ENCODE assay signal across 18 mouse cellular contexts in the genomic region with DNA sequence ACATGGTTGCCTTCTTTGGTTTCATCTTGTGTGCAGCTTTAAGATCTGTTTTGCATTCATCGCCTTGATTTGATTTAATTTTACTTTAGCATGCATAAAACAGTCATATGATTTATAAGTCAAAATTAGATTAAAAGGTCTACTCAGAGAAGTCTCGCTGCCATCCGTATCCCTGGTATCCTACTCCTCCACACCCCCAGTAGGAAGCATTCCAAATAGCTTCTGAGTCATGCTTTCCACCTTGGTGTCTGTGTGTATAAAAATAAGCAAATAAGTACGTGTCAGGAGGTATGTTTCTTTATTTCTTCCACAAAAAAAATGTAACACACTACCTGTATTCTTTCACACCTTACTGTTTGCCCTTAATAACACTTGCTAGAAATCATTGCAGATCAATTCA.
"Had no signal": no experiment of that assay in that cellular context is flagged by ENCODE, and none has a peak within 500 bp of the region (broad histone marks: within the 10 kb centered on the region; RNA-seq: fewer than 3 reads in every experiment).

No protein-coding gene starts in this region.

- H3K27me3 ChIP-seq: midbrain, embryonic 12.5 days; neural tube, embryonic 13.5 days; neural tube, embryonic 15.5 days had no signal

- DNase-seq: lung, adult 18-20 months; lung, embryonic 14.5 days; lung, postnatal 10 days; lung, postnatal 4 days; midbrain, embryonic 14.5 days; retina, postnatal 1 day; right cerebral cortex, adult 18-20 months; right cerebral cortex, postnatal 25 days; right cerebral cortex, postnatal 4 days; spleen, adult 18-20 months; thymus, adult 2 months; thymus, postnatal 25 days; thymus, postnatal 4 days had no signal

- H3K4me3 ChIP-seq: midbrain, embryonic 10.5 days; midbrain, embryonic 12.5 days; myocyte; neural tube, embryonic 13.5 days; neural tube, embryonic 15.5 days had no signal

- H3K27ac ChIP-seq: midbrain, embryonic 10.5 days; midbrain, embryonic 12.5 days; neural tube, embryonic 13.5 days; neural tube, embryonic 15.5 days had no signal

- H3K36me3 ChIP-seq: midbrain, embryonic 10.5 days; midbrain, embryonic 12.5 days; neural tube, embryonic 13.5 days; neural tube, embryonic 15.5 days had no signal

- H3K9me3 ChIP-seq: midbrain, embryonic 10.5 days; midbrain, embryonic 12.5 days; neural tube, embryonic 13.5 days; neural tube, embryonic 15.5 days had no signal

- H3K4me1 ChIP-seq: midbrain, embryonic 12.5 days; neural tube, embryonic 13.5 days; neural tube, embryonic 15.5 days had no signal
